Mouse (Mus musculus) thymus, adult 18-20 months (tissue): ENCODE measurements at regions not wholly inside any gene's neighbourhood (a gene's known extent, or its start where the extent isn't known, plus 50 kb on each side); places are given as distances from the start of the nearest gene placed in this dataset.
"Not testable (repeated sequence)": the region's sequence is repeated elsewhere in the genome, so short reads cannot be mapped to it uniquely, and the experiment has no call there.

Experiments
- DNase-seq, 2 experiments: peaks; one replicate each; pipeline ENCODE4 v3.0.0; 2022; ENCODE audit warnings: mixed read lengths in 2 of 2

GRCm38 (mm10) chr5:74825517-74826254 lies 123.0 kb upstream of the Lnx1 start:
- no peak for DNase-seq

GRCm38 (mm10) chr5:74823719-74824118 lies 121.0 kb upstream of the Lnx1 start:
- DNase-seq: no peak

GRCm38 (mm10) chr5:74821969-74822368 lies 119.3 kb upstream of the Lnx1 start:
- DNase-seq: no peak

- no peak for DNase-seq
These were observed 113.8 kb upstream of the Lnx1 start for GRCm38 (mm10) chr5:74816523-74816922.

GRCm38 (mm10) chr5:74813396-74813795 lies 110.7 kb upstream of the Lnx1 start:
- DNase-seq: no peak

GRCm38 (mm10) chr5:74811046-74811445 lies 108.3 kb upstream of the Lnx1 start:
- no peak for DNase-seq

GRCm38 (mm10) chr5:74807581-74808221 lies 105.0 kb upstream of the Lnx1 start:
- DNase-seq: no peak

GRCm38 (mm10) chr5:74801946-74802345 lies 99.2 kb upstream of the Lnx1 start:
- peak in 1 of 2 experiments; percentile 43 for DNase-seq

- no peak for DNase-seq
These were observed 97.6 kb upstream of the Lnx1 start for GRCm38 (mm10) chr5:74800351-74800750.

GRCm38 (mm10) chr5:74796421-74797067 lies 93.8 kb upstream of the Lnx1 start:
- no peak for DNase-seq

GRCm38 (mm10) chr5:74794726-74795125 lies 92.0 kb upstream of the Lnx1 start:
- DNase-seq: no peak

- no peak for DNase-seq
These were observed 90.7 kb upstream of the Lnx1 start for GRCm38 (mm10) chr5:74793431-74793830.

GRCm38 (mm10) chr5:74792936-74793335 lies 90.2 kb upstream of the Lnx1 start:
- no peak for DNase-seq

- peak in 1 of 2 experiments; percentile 15 for DNase-seq
These were observed 89.6 kb upstream of the Lnx1 start for GRCm38 (mm10) chr5:74792301-74792700.

- not testable (repeated sequence) for DNase-seq
These were observed 87.8 kb upstream of the Lnx1 start for GRCm38 (mm10) chr5:74790501-74790900.

GRCm38 (mm10) chr5:74783906-74784305 lies 81.2 kb upstream of the Lnx1 start:
- DNase-seq: no peak

- DNase-seq: no peak
These were observed 75.4 kb upstream of the Lnx1 start for GRCm38 (mm10) chr5:74778076-74778465.

GRCm38 (mm10) chr5:74777381-74778075 lies 74.8 kb upstream of the Lnx1 start:
- no peak for DNase-seq

GRCm38 (mm10) chr5:74776081-74776480 lies 73.4 kb upstream of the Lnx1 start:
- no peak for DNase-seq

GRCm38 (mm10) chr5:74775596-74775995 lies 72.9 kb upstream of the Lnx1 start:
- no peak for DNase-seq

GRCm38 (mm10) chr5:74773558-74774429 lies 71.1 kb upstream of the Lnx1 start:
- DNase-seq: no peak

- no peak for DNase-seq
These were observed 68.4 kb upstream of the Lnx1 start for GRCm38 (mm10) chr5:74771121-74771520.
